Mouse (Mus musculus) ES-E14 (cell line): Measurements from ENCODE around the gene Celsr1.

Experiments
- CHD2 ChIP-seq: IDR thresholded peaks from 2 replicates; pipeline ENCODE4 v1.6.1; 2014; ENCODE audit warnings: mild to moderate bottlenecking, low read depth, low read length, inconsistent platforms
- HCFC1 ChIP-seq: IDR thresholded peaks from 2 replicates; pipeline ENCODE4 v1.6.1; 2012; ENCODE audit warnings: low read length, inconsistent platforms, borderline replicate concordance; ENCODE audit not compliant: insufficient read depth
- MAFK ChIP-seq: IDR thresholded peaks from 2 replicates; pipeline ENCODE4 v1.6.1; 2014; ENCODE audit warnings: mild to moderate bottlenecking, low read depth, low read length, inconsistent platforms; ENCODE audit not compliant: insufficient read depth
- ZC3H11A ChIP-seq: IDR thresholded peaks from 2 replicates; pipeline ENCODE4 v1.6.1; 2012; ENCODE audit warnings: low read depth, mild to moderate bottlenecking, inconsistent platforms, low read length, borderline replicate concordance
- ZNF384 ChIP-seq: IDR thresholded peaks from 2 replicates; pipeline ENCODE4 v1.6.1; 2012; ENCODE audit warnings: low read depth, low read length, inconsistent platforms

DNA sequence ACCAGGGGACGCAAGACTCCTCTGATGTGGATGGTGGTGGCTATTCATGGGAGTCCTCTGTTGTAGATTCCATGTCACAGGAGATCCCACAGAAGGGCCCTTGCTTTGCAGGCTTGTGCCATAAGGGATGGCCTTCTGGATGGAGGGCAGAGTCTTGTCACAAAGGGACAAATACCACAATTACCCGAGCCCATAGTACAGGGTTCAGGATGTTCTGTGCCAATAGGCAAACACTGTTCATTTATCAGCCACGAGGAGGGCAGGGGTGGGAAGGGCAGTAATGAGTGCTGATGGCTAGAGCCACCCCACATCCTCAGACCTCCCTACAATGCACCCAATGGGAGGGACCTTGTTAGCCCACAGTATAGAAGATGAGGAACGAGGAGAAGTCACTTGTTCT, 71.9 kb downstream of the Celsr1 start:
- TF ChIP-seq ZNF384 (no peak), ZC3H11A (no peak), CHD2 (no peak), HCFC1 (no peak), MAFK (no peak)
